Mouse (Mus musculus) liver, embryonic 14.5 days (tissue): ENCODE results near the gene Kirrel2.

Experiments
- CTCF ChIP-seq: IDR thresholded peaks from 2 replicates; pipeline ENCODE4 v1.5.1; 2016; ENCODE audit warnings: antibody characterized with exemption, low read depth, control low read depth
- EP300 ChIP-seq: IDR thresholded peaks from 2 replicates; pipeline ENCODE4 v1.6.1; 2016; ENCODE audit warnings: antibody characterized with exemption, low read depth

- TF ChIP-seq CTCF (no peak), EP300 (no peak)
Measured at GRCm38 (mm10) chr7:30457629-30458330, at the start of gene Kirrel2, which contains the start of gene Nphs1.
